Mouse (Mus musculus): ENCODE measurements around the gene Prl7a1.

Gene Prl7a1

DNA sequence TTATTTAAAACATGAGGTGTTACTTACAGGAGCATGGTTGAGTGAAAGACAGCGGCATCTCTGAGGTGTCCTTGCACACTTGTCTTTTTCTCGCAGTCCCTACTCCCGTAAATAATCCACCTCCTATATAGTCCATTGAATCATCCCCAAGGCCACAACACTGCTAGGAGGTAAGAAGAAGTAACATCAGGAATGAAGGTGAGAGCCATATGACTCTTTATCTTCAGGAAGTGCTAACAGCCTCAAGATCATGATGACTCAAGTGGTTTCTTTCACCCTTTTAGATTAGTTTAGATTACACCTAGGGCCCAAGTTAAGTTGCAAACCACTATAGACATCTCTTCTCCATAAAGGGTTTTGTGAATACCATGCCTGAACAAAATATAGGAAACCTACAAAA lies at the start of gene Prl7a1:
Gene Prl7a1 (minus strand): TSS at position 101 of the 400 bp plus-strand sequence.
- no peak for DNase-seq

DNA sequence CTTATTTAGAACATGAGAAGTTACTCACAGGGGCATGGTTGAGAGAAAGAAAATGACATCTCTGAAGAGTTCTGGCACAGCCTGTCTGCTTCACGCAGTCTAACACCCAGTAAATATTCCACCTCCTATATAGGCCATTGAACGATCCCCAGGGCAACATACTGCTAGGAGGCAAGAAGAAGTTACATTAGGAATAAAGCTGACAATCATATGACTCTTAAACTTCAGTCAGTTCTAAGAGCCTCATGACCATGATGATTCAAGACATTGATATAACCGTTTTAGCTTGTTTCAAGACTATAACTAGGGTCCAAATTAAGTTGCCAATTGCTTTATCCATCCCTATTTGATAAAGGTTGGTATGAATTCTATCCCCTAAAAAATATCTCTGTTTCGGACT lies 25.6 kb upstream of the Prl7a1 start, which contains the start of gene Prl7a2:
Gene Prl7a2 (minus strand): TSS at position 101 of the 400 bp plus-strand sequence.
- no peak for DNase-seq

DNA sequence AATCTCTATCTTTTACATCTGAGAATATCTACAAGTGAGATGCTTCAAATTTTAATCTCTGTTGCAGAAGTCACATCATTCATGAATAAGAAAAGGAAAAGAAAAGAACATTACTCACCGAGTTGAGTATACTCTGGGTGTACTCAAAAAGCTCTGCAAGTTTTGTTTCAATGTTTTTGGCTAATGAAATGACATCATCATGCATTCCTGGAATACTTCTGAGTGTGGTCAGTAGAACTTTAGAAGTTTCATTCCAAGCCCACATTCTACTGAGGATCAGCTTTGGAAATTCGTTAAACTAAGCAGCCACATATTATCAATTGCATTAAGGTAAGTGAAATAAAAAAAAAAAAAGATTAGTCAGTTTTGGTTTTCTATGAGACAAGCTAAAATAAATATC lies 18.5 kb upstream of the Prl7a1 start:
- no peak for DNase-seq

DNA sequence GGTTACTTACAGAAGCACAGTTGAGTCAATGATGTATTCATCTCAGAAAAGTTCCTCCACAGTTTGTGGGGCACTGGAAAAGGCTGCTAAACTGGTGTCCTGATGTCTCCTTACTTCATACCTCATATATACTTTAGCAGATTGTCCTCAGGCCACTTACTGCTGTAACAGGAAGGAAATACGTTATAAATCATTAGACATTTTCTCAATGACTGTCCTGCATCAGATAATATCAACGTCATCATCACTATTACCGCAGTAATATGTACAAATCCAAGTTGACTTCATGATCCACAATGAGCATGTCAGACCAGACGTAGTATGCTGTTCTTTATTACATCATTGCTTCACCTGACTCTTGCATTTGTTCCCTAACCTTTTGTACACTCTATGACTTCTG lies 31.8 kb downstream of the Prl7a1 start, which contains the start of gene Prl7b1:
Gene Prl7b1 (minus strand): TSS at position 101 of the 400 bp plus-strand sequence.
- no peak for DNase-seq
